In genomic region chr3:40949170-40949902, GRCm38 (mm10) we compare ENCODE assay signal across 8 mouse cellular contexts. TPM values are rescaled to one million over a fixed set of nuclear protein-coding genes. Genes with fewer than 3 reads are reported as not detected.
DNase-seq lines count a peak whose midpoint lies in the region; ATAC-seq lines count a peak whose summit lies in the region.

Larp1b (plus strand) TSS chr3:40949828.

- peaks cover 10% of the 10 kb centered on the region; the same call in 1 of the 2 replicates for H3K27me3 ChIP-seq in heart, embryonic 13.5 days (replicated peaks)
- peaks cover 16% of the 10 kb centered on the region for H3K27me3 ChIP-seq in liver, embryonic 12.5 days (replicated peaks)
- H3K27me3 ChIP-seq in stomach, embryonic 15.5 days (replicated peaks), result no peaks in the 10 kb centered on the region

- peak; percentile 100 for DNase-seq in CD4-positive, CD25-positive, alpha-beta regulatory T cell, adult 2 months (ENCODE audit: low read depth, low spot score)
- peak; percentile 31 for DNase-seq in fat pad, adult 2 months (ENCODE audit: extremely low read depth, low read depth, low spot score)
- DNase-seq in kidney, postnatal 10 days, result peak; percentile 100
- peak; percentile 100 for DNase-seq in natural killer cell, adult 2 months (ENCODE audit: low spot score in 2 of 2)

- peak within 1 kb of the TSS; percentile 93 for H3K4me3 ChIP-seq in brown adipose tissue, adult 24 weeks (ENCODE audit: insufficient read depth, low read depth, low read length)
- H3K4me3 ChIP-seq in heart, embryonic 13.5 days, result peak within 1 kb of the TSS; percentile 74
- peak within 1 kb of the TSS; percentile 88 for H3K4me3 ChIP-seq in liver, embryonic 12.5 days
- H3K4me3 ChIP-seq in stomach, embryonic 15.5 days (replicated peaks), result peak within 1 kb of the TSS; percentile 76

- H3K9ac ChIP-seq in heart, embryonic 13.5 days, result peak within 1 kb of the TSS; percentile 91
- peak within 1 kb of the TSS; percentile 96 for H3K9ac ChIP-seq in liver, embryonic 12.5 days
- H3K9ac ChIP-seq in stomach, embryonic 15.5 days, result peak within 1 kb of the TSS; percentile 66

- H3K36me3 ChIP-seq in heart, embryonic 13.5 days, result no peaks in the 10 kb centered on the region
- no peaks in the 10 kb centered on the region for H3K36me3 ChIP-seq in liver, embryonic 12.5 days
- no peaks in the 10 kb centered on the region for H3K36me3 ChIP-seq in stomach, embryonic 15.5 days

- no peaks in the 10 kb centered on the region for H3K4me1 ChIP-seq in brown adipose tissue, adult 24 weeks (ENCODE audit: control insufficient read depth, insufficient read depth, insufficient read length, low read length)
- peaks cover 18% of the 10 kb centered on the region for H3K4me1 ChIP-seq in heart, embryonic 13.5 days
- H3K4me1 ChIP-seq in liver, embryonic 12.5 days, result peaks cover 25% of the 10 kb centered on the region
- H3K4me1 ChIP-seq in stomach, embryonic 15.5 days, result no peaks in the 10 kb centered on the region

- ATAC-seq in heart, embryonic 13.5 days (ENCODE audit: extremely low read depth, insufficient number of reproducible peaks, low FRiP score, low TSS enrichment), result peak; percentile 94
- ATAC-seq in liver, embryonic 12.5 days, result peak; percentile 91
- ATAC-seq in stomach, embryonic 15.5 days (ENCODE audit: insufficient read depth, low FRiP score, low read depth), result peak; percentile 95

- no peaks in the 10 kb centered on the region for H3K9me3 ChIP-seq in heart, embryonic 13.5 days
- no peaks in the 10 kb centered on the region for H3K9me3 ChIP-seq in liver, embryonic 12.5 days (replicated peaks)
- H3K9me3 ChIP-seq in stomach, embryonic 15.5 days, result no peaks in the 10 kb centered on the region

- WGBS in heart, embryonic 13.5 days, result under 1% methylated on average over 64 of the region's 66 CpGs
- under 1% methylated on average over 58 of the region's 66 CpGs for WGBS in liver, embryonic 12.5 days (ENCODE audit: insufficient replicate concordance)
- under 1% methylated on average over 66 of the region's 66 CpGs for WGBS in stomach, embryonic 15.5 days

- peak within 1 kb of the TSS; percentile 21 for H3K27ac ChIP-seq in brown adipose tissue, adult 24 weeks (replicated peaks; ENCODE audit: low read depth, low read length)
- H3K27ac ChIP-seq in heart, embryonic 13.5 days (replicated peaks), result peak within 1 kb of the TSS; percentile 83
- peak within 1 kb of the TSS; percentile 95 for H3K27ac ChIP-seq in liver, embryonic 12.5 days
- peak within 1 kb of the TSS; percentile 78 for H3K27ac ChIP-seq in stomach, embryonic 15.5 days

- H3K4me2 ChIP-seq in heart, embryonic 13.5 days, result peak within 1 kb of the TSS; percentile 88
- peak within 1 kb of the TSS; percentile 99 for H3K4me2 ChIP-seq in liver, embryonic 12.5 days
- peak within 1 kb of the TSS; percentile 98 for H3K4me2 ChIP-seq in stomach, embryonic 15.5 days

RNA-seq across cellular contexts. Expression of gene Larp1b, which starts in this region (rescaled TPM):
- polyA plus RNA-seq in brown adipose tissue, adult 24 weeks (2012; ENCODE audit: insufficient read depth, insufficient read length, missing spikeins), result 44.0 and 45.0 TPM in 2 replicates
- 10.0 and 11.3 TPM in 2 replicates for polyA plus RNA-seq in heart, embryonic 13.5 days (2015; fragmentation: Nextera tagmentation; extraction: Ambion mirVana)
- 10.2 and 10.7 TPM in 2 replicates for polyA plus RNA-seq in liver, embryonic 12.5 days (2016; fragmentation: Nextera tagmentation; extraction: Ambion mirVana)
- 8.1 and 10.1 TPM in 2 replicates for polyA plus RNA-seq in stomach, embryonic 15.5 days (2015; fragmentation: Nextera tagmentation; extraction: Ambion mirVana)

Comparison
In these comparisons a context has a peak if more than half of its experiments do, and no peak if none do; other contexts are left out.
1. Peak in every context shown above with its lines: DNase-seq, ATAC-seq, H3K4me3 ChIP-seq and H3K27ac ChIP-seq.
2. DNase-seq: peak in every context shown above with its lines; median percentile 100 in CD4-positive, CD25-positive, alpha-beta regulatory T cell, adult 2 months; 100 in kidney, postnatal 10 days; 100 in natural killer cell, adult 2 months; 31 in fat pad, adult 2 months.
3. H3K27ac ChIP-seq: peak in every context shown above with its lines; median percentile 95 in liver, embryonic 12.5 days; 83 in heart, embryonic 13.5 days; 78 in stomach, embryonic 15.5 days; 21 in brown adipose tissue, adult 24 weeks.